Mouse (Mus musculus) gastrocnemius, adult 2 months (tissue): ENCODE measurements around the gene Vmn2r11. TPM values are rescaled to one million over a fixed set of nuclear protein-coding genes. Genes with fewer than 3 reads are reported as not detected.
"Not testable (repeated sequence)": the region's sequence is repeated elsewhere in the genome, so short reads cannot be mapped to it uniquely, and the experiment has no call there.

Experiments
- DNase-seq: peaks from one replicate; pipeline ENCODE4 v3.0.0; 2022
- H3K27ac ChIP-seq: fragments of 200-600 bp; 2 replicates; pipeline ENCODE4 v1.8.1; 2022; ENCODE audit warnings: mild to moderate bottlenecking
- H3K4me3 ChIP-seq: fragments of 200-600 bp; 2 replicates; pipeline ENCODE4 v1.8.1; 2022; ENCODE audit warnings: mild to moderate bottlenecking, moderate library complexity
- CTCF ChIP-seq: fragments of 200-600 bp; IDR thresholded peaks from 2 replicates; pipeline ENCODE4 v1.8.1; 2022; ENCODE audit warnings: antibody characterized with exemption, mild to moderate bottlenecking, moderate library complexity
- intact Hi-C: fragments of 180-260 bp; cut with DNase I; formaldehyde crosslinking; loops from one replicate; pipeline ENCODE4 v1.15.1; 2025
- long read RNA-seq, 2 experiments: library from polyadenylated mRNA; stranded (forward); transcript quantifications; one replicate each; pipeline ENCODE4 v2.0.0; 2021
- total RNA-seq, 2 experiments: library from RNA; stranded (reverse); gene quantifications; 2 replicates each; pipeline ENCODE4 v1.2.3; 2021

Vmn2r11 gene
- not detected for total RNA-seq
- long read RNA-seq, experiment 1: 0 reads
- long read RNA-seq, experiment 2: 0 reads

DNA sequence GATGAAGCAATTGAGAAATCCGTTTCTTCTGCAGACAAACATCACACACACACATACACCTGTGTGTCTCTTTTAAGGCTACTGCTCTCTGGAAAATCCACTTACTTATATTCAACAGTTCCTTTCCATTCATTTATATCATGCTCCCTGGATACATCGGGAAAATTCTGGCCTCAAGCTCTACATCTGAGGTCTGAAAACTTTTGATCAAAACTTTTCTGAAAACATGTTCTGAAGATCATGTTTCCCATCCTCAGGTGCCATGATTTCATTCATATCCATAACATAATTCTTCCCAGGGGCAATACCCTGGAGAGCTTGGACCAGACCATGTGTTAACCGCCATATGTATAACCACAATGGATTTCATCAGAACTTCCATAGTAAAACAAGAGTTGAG lies at the start of gene Vmn2r11:
TSS of gene Vmn2r11 (minus strand) at position 101 of the 400 bp plus-strand sequence.
- H3K27ac ChIP-seq, intact Hi-C loops, DNase-seq, H3K4me3 ChIP-seq: not testable (repeated sequence)

DNA sequence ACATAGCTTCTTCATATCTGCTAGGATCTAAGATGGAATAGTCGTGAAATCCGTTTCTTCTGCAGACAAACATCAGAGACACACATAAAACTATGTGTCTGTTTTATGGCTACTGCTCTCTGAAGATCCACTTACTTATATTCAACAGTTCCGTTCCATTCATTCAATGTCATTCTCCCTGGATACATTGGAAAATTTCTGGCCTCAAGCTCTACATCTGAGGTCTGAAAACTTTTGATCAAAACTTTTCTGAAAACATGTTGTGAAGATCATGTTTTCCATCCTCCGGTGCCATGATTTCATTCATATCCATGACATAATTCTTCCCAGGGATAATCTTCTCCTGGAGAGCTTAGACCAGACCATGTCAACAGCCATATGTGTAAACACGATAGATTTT lies 38.5 kb upstream of the Vmn2r11 start, which contains the start of gene Vmn2r12:
TSS of gene Vmn2r12 (minus strand) at position 101 of the 400 bp plus-strand sequence.
- H3K4me3 ChIP-seq, DNase-seq, intact Hi-C loops, H3K27ac ChIP-seq: not testable (repeated sequence)

DNA sequence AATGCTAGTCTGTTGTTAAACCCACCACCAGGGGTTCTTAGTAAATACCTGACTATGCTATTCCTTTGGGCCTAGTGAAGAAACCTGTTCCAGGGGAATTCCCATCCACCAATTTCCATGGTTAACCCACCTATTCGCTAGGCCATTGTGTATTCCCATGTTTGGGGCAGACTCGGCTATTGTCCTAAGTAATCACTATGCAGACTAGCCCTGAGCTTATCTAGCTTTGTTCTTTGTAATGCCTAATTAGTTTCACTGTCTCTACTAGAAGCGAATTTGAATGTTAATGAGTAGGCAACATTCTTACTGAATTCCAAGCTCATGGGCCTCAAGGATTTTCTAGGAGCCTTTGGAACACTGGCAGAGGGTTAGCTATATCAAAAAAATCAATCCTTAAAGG lies 37.1 kb upstream of the Vmn2r11 start:
- H3K4me3 ChIP-seq, intact Hi-C loops, H3K27ac ChIP-seq, DNase-seq: not testable (repeated sequence)

DNA sequence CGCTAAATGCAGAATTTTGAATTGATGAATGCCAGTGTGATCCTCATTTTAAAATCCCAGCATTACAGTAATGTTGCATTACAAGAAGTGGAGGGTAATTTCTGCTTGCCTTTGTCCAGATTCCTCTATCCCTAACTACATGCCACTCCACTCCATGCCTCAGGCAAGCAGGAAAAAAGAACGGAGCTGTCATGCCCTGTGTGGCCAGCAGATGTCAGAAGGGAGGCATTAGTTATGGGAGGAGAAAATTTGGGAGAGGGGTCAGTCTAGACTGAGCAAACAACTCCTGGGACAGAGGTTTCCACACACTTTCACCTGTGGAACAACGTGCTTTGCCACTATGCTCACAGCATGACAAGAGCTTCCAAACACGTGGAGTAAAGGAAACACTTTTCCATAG lies 12.6 kb upstream of the Vmn2r11 start:
- H3K27ac ChIP-seq, intact Hi-C loops, DNase-seq, H3K4me3 ChIP-seq: not testable (repeated sequence)

DNA sequence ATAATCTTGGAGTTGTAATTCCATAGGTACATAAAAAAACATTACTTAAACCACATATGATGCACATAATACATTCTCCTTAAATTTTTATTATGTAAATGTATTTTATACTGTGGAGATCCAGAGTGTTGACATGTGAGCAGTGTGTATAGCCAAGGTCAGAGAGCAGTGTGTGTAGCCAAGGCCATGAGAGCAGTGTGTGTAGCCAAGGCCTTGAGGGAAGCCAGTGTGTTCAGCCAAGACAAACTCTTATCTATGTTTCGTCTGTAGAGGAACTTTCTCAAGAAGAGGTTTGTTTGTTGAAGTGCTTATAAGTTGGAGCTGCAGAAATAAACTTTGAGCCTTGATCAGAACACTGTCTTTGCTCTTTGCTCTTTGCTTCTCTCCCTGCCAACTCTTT lies 4.1 kb downstream of the Vmn2r11 start:
- H3K4me3 ChIP-seq: no peak overlapping the region
- H3K27ac ChIP-seq: no peak overlapping the region
- no peak for TF ChIP-seq CTCF
- DNase-seq: no peak
- intact Hi-C loops: no loop called here

DNA sequence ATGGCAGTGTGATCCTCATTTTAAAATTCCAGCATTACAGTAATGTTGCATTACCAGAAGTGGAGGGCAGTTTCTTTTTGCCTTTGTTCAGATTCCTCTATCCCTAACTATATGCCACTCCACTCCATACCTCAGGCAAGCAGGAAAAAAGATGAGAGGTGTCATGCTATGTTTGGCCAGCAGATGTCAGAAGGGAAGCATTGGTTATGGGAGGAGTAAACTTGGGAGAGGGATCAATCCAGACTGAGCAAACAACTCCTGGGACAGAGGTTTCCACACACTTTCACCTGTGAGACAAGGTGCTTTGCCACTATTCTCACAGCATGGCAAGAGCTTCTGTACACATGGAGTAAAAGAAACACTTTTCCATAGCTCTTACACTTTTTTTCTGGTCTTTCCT lies 26.8 kb downstream of the Vmn2r11 start:
- no peak for DNase-seq
- Histone ChIP-seq H3K27ac (no peak overlapping the region), H3K4me3 (no peak overlapping the region)
- no peak for TF ChIP-seq CTCF
- intact Hi-C loops: no loop called here

DNA sequence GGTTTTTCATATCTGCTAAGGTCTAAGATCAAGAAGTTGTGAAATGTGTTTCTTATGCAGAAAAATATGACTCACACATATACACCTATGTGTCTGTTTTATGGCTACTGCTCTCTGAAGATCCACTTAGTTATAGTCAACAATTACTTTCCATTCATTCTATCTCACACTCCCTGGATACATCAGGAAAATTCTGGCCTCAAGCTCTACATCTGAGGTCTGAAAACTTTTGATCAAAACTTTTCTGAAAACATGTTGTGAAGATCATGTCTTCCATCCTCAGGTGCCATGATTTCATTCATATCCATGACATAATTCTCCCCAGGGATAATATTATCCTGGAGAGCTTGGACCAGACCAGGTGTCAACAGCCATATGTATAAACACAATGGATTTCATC lies 52.9 kb downstream of the Vmn2r11 start, which contains the start of gene Vmn2r10:
TSS of gene Vmn2r10 (minus strand) at position 101 of the 400 bp plus-strand sequence.
- H3K4me3 ChIP-seq, H3K27ac ChIP-seq, intact Hi-C loops, DNase-seq: not testable (repeated sequence)

Other genes starting within 250 kb of the Vmn2r11 start
- not detected for gene Vmn2r9, start 207.0 kb downstream of the Vmn2r11 start, total RNA-seq
- not detected for gene Vmn2r10, start 53.0 kb downstream of the Vmn2r11 start, total RNA-seq
- gene Vmn2r12, start 38.4 kb upstream of the Vmn2r11 start, total RNA-seq: not detected
- not detected for gene Vmn2r13, start 132.6 kb upstream of the Vmn2r11 start, total RNA-seq
- gene Vmn2r14, start 165.1 kb upstream of the Vmn2r11 start, total RNA-seq: not detected
- not detected for gene Vmn2r15, start 238.1 kb upstream of the Vmn2r11 start, total RNA-seq